Comparison of ENCODE assay signal across 28 mouse cellular contexts in the genomic region with DNA sequence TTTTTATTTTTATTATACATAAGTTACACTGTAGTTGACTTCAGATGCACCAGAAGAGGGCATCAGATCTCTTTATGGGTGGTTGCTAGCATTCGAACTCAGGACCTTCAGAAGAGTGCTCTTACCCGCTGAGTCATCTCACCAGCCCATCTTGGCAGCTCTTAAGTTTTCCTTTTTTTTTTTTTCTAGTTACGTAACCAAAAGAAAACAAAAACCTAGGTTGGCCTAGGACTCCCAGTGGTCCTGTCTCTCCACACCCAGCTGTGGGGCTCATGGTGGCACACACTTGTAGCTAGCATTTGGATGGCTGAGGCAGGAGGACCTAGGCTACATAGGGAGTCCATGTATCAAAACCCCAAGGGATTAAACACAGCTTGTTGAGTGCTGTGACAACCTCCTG. TPM values are rescaled to one million over a fixed set of nuclear protein-coding genes. Genes with fewer than 3 reads are reported as not detected.
A peak's percentile ranks its signal among the peaks of the same experiment; 100 is the strongest.
DNase-seq lines count a peak whose midpoint lies in the region; ATAC-seq and TF ChIP-seq lines count a peak whose summit lies in the region.
"Had no signal": no experiment of that assay in that cellular context is flagged by ENCODE, and none has a peak within 500 bp of the region (broad histone marks: within the 10 kb centered on the region; RNA-seq: fewer than 3 reads in every experiment).

No protein-coding gene starts in this region.

- in situ Hi-C loops in CH12.LX (cut with MboI; ENCODE audit: low pct_ligation_motif_present, low pct_unique_long_range_greater_than_20kb, low sequenced_read_pairs): loop anchor here (5.0 kb wide), 1 partner anchor 73 kb away; the partner anchor contains the start of gene Spocd1

- H3K27me3 ChIP-seq in heart, embryonic 13.5 days (replicated peaks): no peaks in the 10 kb centered on the region
- H3K27me3 ChIP-seq in CH12.LX (replicated peaks): no peaks in the 10 kb centered on the region
- H3K27me3 ChIP-seq: hindbrain, embryonic 13.5 days; megakaryocyte, embryonic 14.5 days; midbrain, embryonic 15.5 days; neural tube, embryonic 13.5 days had no signal

- no peaks in the 10 kb centered on the region for H3K79me2 ChIP-seq in CH12.LX (replicated peaks; ENCODE audit: control insufficient read depth, extremely low read depth, insufficient read depth, poor library complexity, severe bottlenecking)

- peak overlapping the region; percentile 63; the same call in 1 of the 2 replicates for H3K27ac ChIP-seq in heart, embryonic 13.5 days (replicated peaks)
- H3K27ac ChIP-seq in CH12.LX (ENCODE audit: insufficient read depth, low read depth): no peak overlapping the region
- H3K27ac ChIP-seq: forebrain, embryonic 10.5 days; hindbrain, embryonic 13.5 days; kidney, postnatal 0 days; limb, embryonic 10.5 days; midbrain, embryonic 15.5 days; neural tube, embryonic 13.5 days had no signal

- peaks cover 43% of the 10 kb centered on the region for H3K36me3 ChIP-seq in heart, embryonic 13.5 days
- H3K36me3 ChIP-seq in CH12.LX (replicated peaks in 1 of 2; ENCODE audit: control insufficient read depth in 1 of 2, insufficient read depth in 1 of 2, low read length in 1 of 2): peaks cover 12 to 31% of the 10 kb centered on the region in 2 experiments

- ATAC-seq in heart, embryonic 13.5 days (ENCODE audit: extremely low read depth, insufficient number of reproducible peaks, low FRiP score, low TSS enrichment): no peak
- ATAC-seq in granulocyte monocyte progenitor cell, adult 5-6 weeks (replicated peaks; ENCODE audit: poor library complexity, severe bottlenecking): peak; percentile 27; the same call in 1 of the 2 replicates
- ATAC-seq: CD4-positive, CD25-positive, alpha-beta regulatory T cell, adult 4 months; forebrain, postnatal 0 days; inflammation-experienced regulatory T-cells, adult 6 months; midbrain, embryonic 15.5 days had no signal

- no peak for DNase-seq in heart, postnatal 4 days
- DNase-seq in 3T3-L1 (ENCODE audit: low read depth, low spot score): peak; percentile 60
- no peak for DNase-seq in CH12.LX (ENCODE audit: extremely low read depth)
- DNase-seq in ovary, postnatal 10 days (ENCODE audit: low spot score): no peak
- no peak for DNase-seq in kidney, postnatal 14 days
- DNase-seq: adrenal gland, postnatal 14 days; cerebellum, adult 11-12 months; cerebellum, postnatal 14 days; forebrain, postnatal 0 days; gastrocnemius, postnatal 36 days; heart, postnatal 10 days; kidney, adult 2 months; liver; lung, postnatal 10 days; right cerebral cortex, postnatal 4 days; thymus, adult 18-20 months; thymus, postnatal 36 days had no signal

- no peak for TF ChIP-seq EP300 in CH12.LX (IDR thresholded peaks at IDR 0.05; ENCODE audit: low read length)

- WGBS in heart, embryonic 13.5 days: 84% methylated on average over 3 of the region's 3 CpGs

- no peak overlapping the region for H3K4me3 ChIP-seq in heart, embryonic 13.5 days
- H3K4me3 ChIP-seq in CH12.LX (replicated peaks in 1 of 3; ENCODE audit: low read depth in 2 of 3, low read length in 2 of 3, poor library complexity in 1 of 3): no peak overlapping the region
- H3K4me3 ChIP-seq: forebrain, embryonic 10.5 days; hindbrain, embryonic 13.5 days; limb, embryonic 10.5 days; midbrain, embryonic 15.5 days; neural tube, embryonic 13.5 days had no signal

- dilution Hi-C loops in CH12.LX (cut with MboI; ENCODE audit: extremely low pct_ligation_motif_present, extremely low pct_unique_long_range_greater_than_20kb, low sequenced_read_pairs): no loop called here

- no peak overlapping the region for H3K4me2 ChIP-seq in heart, embryonic 13.5 days
- no peak overlapping the region for H3K4me2 ChIP-seq in CH12.LX (ENCODE audit: insufficient read depth, low read depth, poor library complexity, severe bottlenecking)
- H3K4me2 ChIP-seq: hindbrain, embryonic 13.5 days; midbrain, embryonic 15.5 days; neural tube, embryonic 13.5 days had no signal

- no peak for TF ChIP-seq POLR2A in CH12.LX (IDR thresholded peaks at IDR 0.05; ENCODE audit: low read depth, low read length)

- no peak; the same call in none of the 2 replicates for TF ChIP-seq RAD21 in CH12.LX (IDR thresholded peaks at IDR 0.05; ENCODE audit: low read depth, low read length)

- no peak overlapping the region for H3K9ac ChIP-seq in heart, embryonic 13.5 days
- no peak overlapping the region for H3K9ac ChIP-seq in CH12.LX (ENCODE audit: insufficient read depth, low read depth)
- H3K9ac ChIP-seq: forebrain, postnatal 0 days; hindbrain, embryonic 13.5 days; midbrain, embryonic 15.5 days; neural tube, embryonic 13.5 days had no signal

- peaks cover 20% of the 10 kb centered on the region for H3K4me1 ChIP-seq in heart, embryonic 13.5 days
- no peaks in the 10 kb centered on the region for H3K4me1 ChIP-seq in CH12.LX (ENCODE audit: control insufficient read depth in 1 of 2, insufficient read depth in 2 of 2)
- H3K4me1 ChIP-seq: forebrain, embryonic 10.5 days had no signal

- H3K9me3 ChIP-seq in heart, embryonic 13.5 days: no peaks in the 10 kb centered on the region
- H3K9me3 ChIP-seq in CH12.LX (replicated peaks; ENCODE audit: low read length): no peaks in the 10 kb centered on the region
- H3K9me3 ChIP-seq: forebrain, embryonic 10.5 days; hindbrain, embryonic 13.5 days; limb, embryonic 10.5 days; megakaryocyte, embryonic 14.5 days; midbrain, embryonic 15.5 days; neural tube, embryonic 13.5 days had no signal

- peak in 1 of 2 experiments; percentile 17; a peak in 1 of 4 replicates for TF ChIP-seq CTCF in CH12.LX (conservative IDR thresholded peaks at IDR 0.05 in 1 of 2, IDR thresholded peaks at IDR 0.05 in 1 of 2; ENCODE audit: low read depth in 2 of 2, low read length in 2 of 2)

TF ChIP-seq in CH12.LX, 34 proteins besides CTCF, POLR2A, EP300 and RAD21:
- TF ChIP-seq MYC (IDR thresholded peaks at IDR 0.05; ENCODE audit: low read depth, low read length) (no peak), MEF2A (IDR thresholded peaks at IDR 0.05; ENCODE audit: borderline replicate concordance, low read depth, low read length) (no peak), IRF4 (IDR thresholded peaks at IDR 0.05; ENCODE audit: low read depth, low read length) (no peak), GABPA (IDR thresholded peaks at IDR 0.05; ENCODE audit: insufficient replicate concordance, low read depth, low read length) (no peak), MAZ (IDR thresholded peaks at IDR 0.05; ENCODE audit: low read depth, low read length) (no peak), POLR2AphosphoS2 (IDR thresholded peaks at IDR 0.05; ENCODE audit: low read depth, low read length) (no peak), ELF1 (IDR thresholded peaks at IDR 0.05; ENCODE audit: low read depth, low read length) (no peak), PAX5 (IDR thresholded peaks at IDR 0.05; ENCODE audit: low read length) (no peak), ZNF384 (IDR thresholded peaks at IDR 0.05; ENCODE audit: low read depth, low read length) (peak; percentile 18; the same call in 1 of the 2 replicates), HCFC1 (IDR thresholded peaks at IDR 0.05; ENCODE audit: low read depth, low read length) (no peak), SMC3 (IDR thresholded peaks at IDR 0.05; ENCODE audit: low read depth, low read length) (peak; percentile 14; the same call in 1 of the 2 replicates), MXI1 (IDR thresholded peaks at IDR 0.05; ENCODE audit: low read depth, low read length) (no peak)

RNA-seq across cellular contexts. Expression of gene Ptp4a2, which starts 43.0 kb away (rescaled TPM):
- 326 and 374 TPM in 2 replicates for polyA plus RNA-seq in heart, embryonic 13.5 days (2015; fragmentation: Nextera tagmentation; extraction: Ambion mirVana)
- total RNA-seq in heart, postnatal 4 days (2021): 100 to 1,000 TPM; 293 to 301 TPM
- total RNA-seq in CH12.LX (2012; rRNA removed) (113 and 163 TPM in 2 replicates), CH12.LX (2014; rRNA removed) (415 and 493 TPM in 2 replicates)
- polyA plus RNA-seq in CH12.LX (2012; ENCODE audit: insufficient read length, low read depth): 327 and 467 TPM in 2 replicates
- 277 and 304 TPM in 2 replicates for total RNA-seq in granulocyte monocyte progenitor cell, adult 5-6 weeks (2014; fragmentation: Nextera tagmentation)
- 345 and 391 TPM in 2 replicates for total RNA-seq in granulocyte monocyte progenitor cell, adult 5-6 weeks (2017)
